Mouse (Mus musculus): ENCODE results near the gene Jarid2. TPM values are rescaled to one million over a fixed set of nuclear protein-coding genes. Genes with fewer than 3 reads are reported as not detected.

Gene Jarid2
- total and polyA plus RNA-seq, 3 experiments: 7.3 to 24.5 (median 20.2) TPM

DNA sequence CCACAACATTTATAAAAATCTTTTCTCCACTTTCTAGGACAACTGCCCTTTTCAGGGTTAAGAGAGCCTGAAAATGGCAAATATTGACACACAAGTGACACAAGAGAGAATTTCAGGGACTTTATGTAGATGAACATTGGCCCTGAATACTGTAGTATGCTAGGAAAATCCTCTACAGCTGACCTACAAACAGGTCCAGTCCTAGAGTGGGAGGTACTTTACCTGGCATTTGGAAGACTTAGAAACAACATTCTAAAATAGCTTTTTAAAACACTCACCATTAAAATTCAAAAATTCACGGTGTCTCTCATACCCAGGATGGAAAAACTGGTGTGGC, 224.9 kb downstream of the Jarid2 start:
- intact Hi-C loops (cut with DNase I): loop anchor here (10.0 kb wide), 1 partner anchor 219 kb away; no protein-coding TSS in a partner anchor
- WGBS: 82% methylated on average over 1 of the region's 1 CpGs
- DNase-seq: no peak

DNA sequence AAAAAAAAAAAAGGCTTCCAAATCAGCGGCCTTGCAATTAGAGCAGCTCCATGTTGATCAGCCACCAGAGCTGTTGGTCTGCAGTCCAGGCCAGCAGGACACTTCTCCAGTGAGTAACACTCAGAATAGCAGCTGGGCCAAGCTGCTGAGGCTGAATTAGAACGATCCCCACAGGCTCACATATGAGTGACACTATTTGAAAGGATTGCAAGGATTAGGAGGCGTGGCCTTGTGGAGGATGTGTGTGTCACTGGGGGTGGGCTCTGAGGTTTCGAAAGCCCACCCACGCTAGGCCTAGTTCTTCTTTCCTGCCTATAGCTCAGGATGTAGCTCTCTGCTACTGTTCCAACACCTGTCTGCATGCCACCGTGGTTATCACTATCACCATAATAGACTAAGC, 226.5 kb downstream of the Jarid2 start:
- H3K9ac ChIP-seq (ENCODE audit: low read depth, low read length): no peak overlapping the region
- no peaks in the 10 kb centered on the region for H3K27me3 ChIP-seq (ENCODE audit: control insufficient read depth, insufficient read depth, low read length)
- H3K79me2 ChIP-seq (replicated peaks; ENCODE audit: control insufficient read depth, insufficient read depth, low read length): no peaks in the 10 kb centered on the region
- intact Hi-C loops (cut with DNase I): loop anchor here (10.0 kb wide), 1 partner anchor 221 kb away; no protein-coding TSS in a partner anchor
- H3K4me3 ChIP-seq: no peak overlapping the region
- no peak overlapping the region for H3K27ac ChIP-seq
- no peaks in the 10 kb centered on the region for H3K36me3 ChIP-seq (ENCODE audit: control insufficient read depth, insufficient read depth, low read length)
- 92% methylated on average over 6 of the region's 6 CpGs for WGBS
- DNase-seq: no peak
- TF ChIP-seq POLR2A (IDR thresholded peaks at IDR 0.05; ENCODE audit: insufficient read depth, low read depth, low read length) (no peak), EP300 (IDR thresholded peaks at IDR 0.05; ENCODE audit: insufficient read depth, low read depth, low read length) (no peak), CTCF (IDR thresholded peaks at IDR 0.05) (no peak)
- H3K4me1 ChIP-seq (ENCODE audit: control insufficient read depth, insufficient read depth, low read length): peaks cover 3% of the 10 kb centered on the region

More for the DNA sequence above, 224.9 kb downstream of the Jarid2 start:
- Histone ChIP-seq H3K27ac (no peak overlapping the region), H3K4me1 (ENCODE audit: control insufficient read depth, insufficient read depth, low read length) (peaks cover 3% of the 10 kb centered on the region), H3K27me3 (ENCODE audit: control insufficient read depth, insufficient read depth, low read length) (no peaks in the 10 kb centered on the region), H3K4me3 (no peak overlapping the region), H3K36me3 (ENCODE audit: control insufficient read depth, insufficient read depth, low read length) (no peaks in the 10 kb centered on the region), H3K9ac (ENCODE audit: low read depth, low read length) (no peak overlapping the region), H3K79me2 (replicated peaks; ENCODE audit: control insufficient read depth, insufficient read depth, low read length) (no peaks in the 10 kb centered on the region)
- TF ChIP-seq EP300 (IDR thresholded peaks at IDR 0.05; ENCODE audit: insufficient read depth, low read depth, low read length) (no peak), CTCF (IDR thresholded peaks at IDR 0.05) (no peak), POLR2A (IDR thresholded peaks at IDR 0.05; ENCODE audit: insufficient read depth, low read depth, low read length) (no peak)

DNA sequence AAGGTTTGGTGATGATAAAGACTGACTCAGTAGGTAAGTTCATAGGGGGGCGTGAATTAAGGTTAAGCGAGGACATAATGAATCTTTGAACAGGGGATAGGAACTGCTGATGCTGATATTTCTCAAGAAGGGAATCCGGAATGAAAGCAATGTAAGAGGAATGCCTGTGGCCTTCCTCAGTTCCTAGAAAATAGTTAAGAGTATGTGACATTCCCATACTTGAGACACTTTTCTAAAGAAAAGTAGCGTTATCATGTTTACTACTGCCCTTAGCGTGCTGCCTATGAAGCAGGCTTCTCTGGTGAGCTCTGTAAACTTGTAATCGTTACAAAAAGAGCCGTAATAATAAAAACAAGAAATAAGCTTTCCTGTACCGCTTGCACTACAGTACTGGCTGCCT, 227.8 kb downstream of the Jarid2 start:
- Histone ChIP-seq H3K79me2 (replicated peaks; ENCODE audit: control insufficient read depth, insufficient read depth, low read length) (no peaks in the 10 kb centered on the region), H3K4me1 (ENCODE audit: control insufficient read depth, insufficient read depth, low read length) (peaks cover 3% of the 10 kb centered on the region), H3K27me3 (ENCODE audit: control insufficient read depth, insufficient read depth, low read length) (no peaks in the 10 kb centered on the region), H3K9ac (ENCODE audit: low read depth, low read length) (no peak overlapping the region), H3K4me3 (no peak overlapping the region), H3K36me3 (ENCODE audit: control insufficient read depth, insufficient read depth, low read length) (no peaks in the 10 kb centered on the region), H3K27ac (no peak overlapping the region)
- 93% methylated on average over 8 of the region's 8 CpGs for WGBS
- DNase-seq: no peak
- no peak for TF ChIP-seq EP300 (IDR thresholded peaks at IDR 0.05; ENCODE audit: insufficient read depth, low read depth, low read length)
- no peak for TF ChIP-seq POLR2A (IDR thresholded peaks at IDR 0.05; ENCODE audit: insufficient read depth, low read depth, low read length)
- no peak for TF ChIP-seq CTCF (IDR thresholded peaks at IDR 0.05)
- intact Hi-C loops (cut with DNase I): loop anchor here (10.0 kb wide), 1 partner anchor 222 kb away; no protein-coding TSS in a partner anchor

DNA sequence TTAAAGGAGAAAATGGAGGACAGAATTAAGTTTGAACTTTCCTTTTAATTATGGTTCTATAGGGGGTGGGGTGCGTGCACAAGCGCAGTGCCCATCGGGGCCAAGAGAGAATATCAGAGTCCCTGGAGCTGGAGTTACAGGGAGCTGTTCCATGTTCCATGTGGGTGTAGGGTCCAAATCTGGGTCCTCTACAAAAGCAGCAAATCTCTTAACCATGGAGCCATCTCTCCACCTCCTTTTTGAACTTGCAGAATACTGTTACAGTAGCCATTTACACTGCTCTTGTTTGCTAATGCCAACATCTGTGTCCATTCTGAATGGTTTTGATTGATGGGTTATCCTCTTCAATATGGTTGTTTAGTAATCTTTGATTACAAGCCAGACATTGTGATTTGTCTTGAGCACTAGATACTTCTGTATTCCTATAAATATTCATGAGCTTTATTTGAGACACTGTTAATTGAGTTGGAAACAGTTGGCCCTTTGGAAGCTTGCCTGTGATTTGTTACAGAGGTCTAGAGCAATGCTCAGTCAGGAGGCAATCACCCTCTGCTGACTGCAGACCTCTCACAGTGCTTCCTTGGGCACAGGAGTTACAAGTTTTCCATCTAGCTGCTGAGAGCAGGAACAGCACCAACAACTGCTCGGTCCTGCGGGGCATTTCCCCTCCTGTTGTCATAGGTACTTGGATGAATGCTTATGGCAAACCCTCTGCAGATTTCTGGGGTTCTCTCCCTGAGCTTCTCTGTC, 231.4 kb downstream of the Jarid2 start:
- Histone ChIP-seq H3K4me3 (no peak overlapping the region), H3K9ac (ENCODE audit: low read depth, low read length) (no peak overlapping the region), H3K4me1 (ENCODE audit: control insufficient read depth, insufficient read depth, low read length) (no peaks in the 10 kb centered on the region), H3K36me3 (ENCODE audit: control insufficient read depth, insufficient read depth, low read length) (no peaks in the 10 kb centered on the region), H3K27ac (no peak overlapping the region), H3K27me3 (ENCODE audit: control insufficient read depth, insufficient read depth, low read length) (no peaks in the 10 kb centered on the region), H3K79me2 (replicated peaks; ENCODE audit: control insufficient read depth, insufficient read depth, low read length) (no peaks in the 10 kb centered on the region)
- DNase-seq: no peak
- 87% methylated on average over 5 of the region's 5 CpGs for WGBS
- intact Hi-C loops (cut with DNase I): no loop called here
- TF ChIP-seq EP300 (IDR thresholded peaks at IDR 0.05; ENCODE audit: insufficient read depth, low read depth, low read length): no peak
- no peak for TF ChIP-seq CTCF (IDR thresholded peaks at IDR 0.05)
- TF ChIP-seq POLR2A (IDR thresholded peaks at IDR 0.05; ENCODE audit: insufficient read depth, low read depth, low read length): no peak

Data from heart, adult 2 months (tissue).